Mouse (Mus musculus) 3T3-L1 (cell line): ENCODE data around the gene Lmntd1.

Experiments used
- DNase-seq: peaks from one replicate; pipeline ENCODE4 v3.0.0-alpha.2; 2015; ENCODE audit warnings: low read depth, low spot score

The Lmntd1 gene

DNA sequence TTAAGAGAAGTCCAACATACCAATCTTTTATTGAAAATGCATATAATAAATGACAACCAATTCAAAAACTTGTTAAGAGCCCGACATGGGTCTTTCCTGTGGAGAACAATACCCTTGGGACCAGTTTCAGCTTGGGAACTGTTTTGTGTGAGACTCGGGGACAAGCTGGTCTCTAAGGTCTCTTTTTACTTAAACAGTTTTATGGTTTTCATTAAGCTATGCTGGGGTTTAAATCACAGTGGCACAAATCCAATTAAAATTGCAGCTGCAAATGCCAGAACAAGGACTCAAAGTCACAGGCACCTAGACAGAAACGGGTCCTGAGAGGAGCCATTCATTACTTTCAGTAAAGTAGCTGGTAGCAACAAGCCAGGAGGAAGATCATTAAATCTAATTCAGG lies 8.9 kb downstream of the Lmntd1 start:
- DNase-seq: no peak

- no peak for DNase-seq
These were observed 9.5 kb downstream of the Lmntd1 start for GRCm38 (mm10) chr6:145604648-145605047.

DNA sequence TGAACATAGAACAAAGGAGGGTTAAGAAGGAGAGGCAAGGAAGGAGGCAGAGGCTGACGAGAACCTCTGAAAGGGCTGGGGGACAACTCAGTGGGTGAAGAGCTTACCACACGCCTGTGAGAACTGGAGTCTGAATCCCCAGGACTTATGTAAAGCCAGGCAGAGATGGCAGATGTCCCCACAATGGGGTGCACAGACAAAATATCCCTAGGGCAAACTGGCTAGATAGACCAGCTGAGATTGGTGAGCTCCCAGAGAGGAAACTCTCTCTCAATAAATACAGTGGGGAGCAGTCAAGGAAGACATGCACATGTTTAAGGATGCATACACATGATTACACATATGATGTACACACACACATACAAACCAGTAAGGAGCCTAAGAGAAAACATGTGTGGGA lies 10.0 kb downstream of the Lmntd1 start:
- DNase-seq: no peak

DNA sequence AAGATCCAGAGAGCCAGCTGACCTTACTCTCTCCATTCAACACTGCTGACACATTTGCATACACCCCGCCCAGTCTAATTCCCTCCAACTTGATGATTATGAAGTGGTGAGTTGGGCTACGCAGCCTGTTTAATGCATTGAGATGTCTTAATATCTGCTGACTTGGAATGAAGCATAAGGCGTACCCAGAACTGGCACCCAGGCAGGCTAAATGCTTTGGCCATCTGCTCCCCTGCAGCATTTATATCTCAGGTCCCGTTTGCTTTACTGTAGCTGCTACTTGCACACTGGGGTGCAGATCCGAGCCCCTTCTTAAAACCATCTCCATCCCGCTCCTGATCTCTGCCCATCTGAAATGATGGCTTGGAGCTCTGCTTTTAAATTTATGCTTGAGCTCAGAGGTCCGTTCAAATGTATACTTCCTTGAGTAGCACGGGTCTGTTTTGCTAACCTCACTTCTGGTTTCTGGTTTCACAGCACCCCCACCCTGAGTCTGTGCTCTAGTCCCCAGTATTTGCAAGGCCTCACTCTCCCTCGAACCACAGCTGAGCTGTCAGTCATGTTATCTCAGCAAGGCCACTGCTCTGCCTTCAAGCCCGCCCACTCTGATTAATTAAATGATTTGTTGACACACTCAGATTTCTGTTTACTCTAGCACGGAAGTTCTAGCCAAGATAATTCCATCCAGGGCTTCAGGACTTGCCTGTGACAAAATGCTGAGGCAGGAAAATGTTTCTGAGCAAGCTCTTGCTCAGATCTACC lies 15.1 kb downstream of the Lmntd1 start:
- DNase-seq: no peak

- DNase-seq: no peak
These were observed 18.2 kb downstream of the Lmntd1 start for GRCm38 (mm10) chr6:145595905-145596304.

DNA sequence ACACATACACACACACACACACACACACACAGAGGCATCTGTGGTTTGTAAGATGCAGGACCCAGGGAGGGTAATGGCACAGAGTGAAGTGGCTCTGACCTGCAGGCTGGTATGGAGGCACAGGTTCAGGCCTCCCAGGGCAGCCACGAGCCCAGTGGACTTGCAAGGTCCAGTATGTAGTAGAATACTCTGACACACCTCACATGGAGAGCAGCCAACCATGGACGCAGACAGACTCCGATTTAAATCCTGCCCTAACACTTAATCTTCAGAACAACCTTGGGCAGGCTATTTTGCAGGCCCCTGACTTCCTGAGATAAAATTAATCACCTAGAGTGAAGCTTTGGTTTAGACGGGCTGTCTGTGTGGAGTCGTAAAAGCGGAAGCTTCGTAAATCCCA lies 20.1 kb downstream of the Lmntd1 start:
- DNase-seq: no peak

DNA sequence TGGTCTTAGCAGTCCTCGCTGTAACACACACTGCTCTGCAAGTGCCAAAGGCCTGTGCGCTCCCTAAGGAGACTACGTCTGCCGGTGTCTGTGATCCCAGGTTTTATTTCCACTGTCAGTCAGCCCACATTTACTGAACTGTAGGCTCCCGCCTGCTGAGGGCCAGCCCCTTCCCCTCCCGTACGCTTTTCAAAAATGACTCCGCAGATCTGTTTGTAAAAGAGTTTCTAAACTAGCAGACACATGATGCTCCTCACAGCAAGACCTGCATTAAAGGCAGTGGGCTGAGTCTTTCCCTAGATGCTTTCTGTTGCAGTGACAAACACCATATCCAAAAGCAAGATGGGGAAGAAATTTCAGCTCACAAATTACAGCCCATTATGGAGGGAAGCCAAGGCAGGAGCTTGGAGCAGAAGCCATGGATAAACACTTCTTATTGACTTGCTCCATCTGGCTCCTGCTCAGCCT lies 21.6 kb downstream of the Lmntd1 start:
- DNase-seq: no peak

GRCm38 (mm10) chr6:145592036-145592435 lies 22.1 kb downstream of the Lmntd1 start:
- no peak for DNase-seq

GRCm38 (mm10) chr6:145591578-145591977 lies 22.5 kb downstream of the Lmntd1 start:
- no peak for DNase-seq

DNA sequence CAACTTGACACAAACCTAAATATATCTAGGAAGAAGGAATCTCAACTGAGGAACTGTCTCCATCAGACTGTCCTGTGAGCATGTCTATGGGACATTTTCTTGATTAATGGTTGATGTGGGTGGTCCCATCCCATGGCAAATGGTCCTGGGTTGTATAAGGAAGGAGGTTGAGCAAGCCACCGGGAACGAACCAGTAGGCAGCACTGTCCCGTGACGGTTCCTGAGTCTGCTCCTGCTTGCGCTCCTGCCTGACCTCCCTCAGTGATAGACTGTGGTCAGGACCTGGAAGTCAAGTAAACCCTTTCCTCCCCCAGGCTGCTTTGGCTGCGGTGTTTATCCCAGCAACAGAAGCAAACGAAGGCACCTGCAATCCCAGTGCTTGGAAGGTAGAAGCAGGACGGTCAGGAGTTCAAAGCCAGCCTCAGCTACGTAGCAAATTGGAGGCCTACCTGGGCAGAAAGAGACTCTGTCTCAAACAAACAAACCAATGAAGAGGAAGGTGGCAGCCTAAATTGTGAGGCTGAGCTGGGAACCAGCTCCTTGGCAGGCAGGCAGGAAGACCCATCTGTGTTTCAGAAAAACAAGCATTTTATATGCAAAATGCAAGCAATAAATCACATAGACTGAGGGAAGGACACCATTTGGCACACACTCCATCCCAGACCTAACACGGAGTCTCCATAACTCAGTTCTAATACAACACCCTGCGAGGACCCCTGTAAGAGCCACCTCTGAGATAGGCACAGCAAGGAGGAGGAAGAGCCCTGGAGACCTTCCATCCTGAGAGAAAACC lies 23.4 kb downstream of the Lmntd1 start:
- no peak for DNase-seq

DNA sequence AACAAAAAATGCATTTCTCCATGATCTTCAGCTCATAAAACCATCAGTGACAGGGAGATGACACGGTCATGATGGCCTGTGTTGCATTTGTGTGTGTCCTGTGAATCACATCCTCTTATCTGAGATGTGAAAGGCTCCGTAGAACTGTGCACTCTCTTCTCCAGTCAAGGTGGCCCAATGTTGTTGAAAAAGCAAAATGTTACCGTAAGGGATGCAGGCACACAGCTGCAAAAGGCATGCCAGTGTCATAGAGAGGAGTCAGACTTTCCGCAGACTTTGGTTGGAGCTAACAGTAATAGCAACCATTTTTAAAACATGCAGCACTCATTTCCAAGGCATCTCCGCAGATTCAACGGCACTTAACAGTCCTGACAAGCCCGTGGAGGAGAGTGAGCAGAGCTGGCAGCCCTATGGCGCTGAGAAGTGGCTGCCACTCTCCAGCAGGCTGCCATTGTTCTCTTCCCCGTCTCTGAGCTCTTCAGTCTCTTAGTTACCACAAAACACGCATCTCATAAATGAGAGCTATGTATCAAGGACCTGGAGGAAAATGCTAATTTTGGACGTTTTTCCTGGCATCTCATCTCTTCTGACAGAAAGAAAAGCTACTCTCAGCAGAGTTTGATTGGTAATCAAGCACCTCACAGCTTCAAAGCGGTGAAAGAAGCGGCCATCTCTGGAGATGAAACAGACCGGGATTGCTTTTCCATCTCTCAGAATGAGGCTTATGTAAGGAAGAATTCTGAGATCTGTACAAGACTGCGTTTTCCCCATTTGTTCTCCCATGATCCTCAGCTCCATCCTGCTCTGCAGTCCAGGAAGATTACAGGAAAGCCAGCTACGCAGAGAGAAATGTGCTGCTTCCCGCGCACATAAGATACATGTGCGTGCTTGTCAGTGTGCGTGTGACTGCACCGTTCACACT lies 28.8 kb downstream of the Lmntd1 start:
- no peak for DNase-seq

DNA sequence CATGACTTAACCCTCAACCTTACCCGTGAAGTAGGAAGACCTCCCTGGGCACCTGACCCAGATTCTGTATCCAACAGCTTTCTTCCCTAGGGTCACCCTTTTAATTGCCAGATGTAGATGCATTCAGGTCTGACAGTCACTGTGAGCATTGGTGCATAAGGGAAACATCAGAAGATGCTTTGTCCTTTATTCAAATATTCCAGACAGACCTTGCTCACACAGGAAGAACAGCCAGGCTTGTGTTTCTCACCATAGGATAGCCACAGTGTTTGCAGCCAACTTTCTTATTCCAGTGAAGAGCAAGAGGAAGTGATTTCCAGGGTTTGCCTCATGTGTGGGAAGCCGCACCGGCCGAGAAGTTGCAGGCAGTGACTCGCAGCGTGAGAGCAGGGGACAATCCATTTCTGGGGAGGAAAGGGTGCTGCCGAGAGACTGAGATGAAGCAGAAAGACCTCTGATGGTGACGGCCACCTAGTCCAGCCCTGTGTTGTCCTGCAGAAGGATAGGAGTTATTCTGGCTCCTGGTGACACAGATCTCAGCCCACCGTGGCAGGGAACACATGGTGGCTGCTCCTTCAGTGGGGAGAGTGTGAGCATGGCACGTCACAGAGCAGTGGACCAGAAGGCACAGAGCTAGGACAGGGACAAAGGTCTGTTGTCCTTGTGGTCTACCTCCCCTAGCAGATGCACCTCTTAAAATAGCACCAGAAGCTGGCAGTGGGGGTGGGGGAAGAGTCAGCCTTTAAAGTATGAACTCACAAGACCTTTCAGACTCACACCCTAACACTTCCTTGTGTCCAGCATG lies 32.6 kb downstream of the Lmntd1 start:
- DNase-seq: no peak

- DNase-seq: no peak
These were observed 34.4 kb downstream of the Lmntd1 start for GRCm38 (mm10) chr6:145579761-145580160.

- no peak for DNase-seq
These were observed 35.5 kb downstream of the Lmntd1 start for GRCm38 (mm10) chr6:145578457-145579185.

DNA sequence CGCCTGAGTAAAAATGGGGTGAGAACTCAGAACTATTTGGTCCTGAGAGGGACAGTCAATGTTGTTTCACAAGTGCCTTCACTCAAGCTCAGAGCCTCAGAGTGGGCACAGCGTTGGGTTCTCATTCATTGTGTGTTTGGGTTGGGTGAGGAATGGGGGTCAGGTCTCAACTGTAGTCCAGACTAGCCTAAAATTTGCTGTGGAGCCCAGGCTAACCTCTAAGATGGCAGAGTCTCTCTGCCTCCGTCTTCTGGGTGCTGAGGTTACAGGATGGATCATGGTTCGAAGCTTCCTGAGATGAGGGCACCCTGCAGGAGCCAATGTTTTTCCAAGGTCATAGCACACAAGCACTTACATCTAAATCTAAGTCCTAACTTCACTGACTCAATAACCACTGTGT lies 37.4 kb downstream of the Lmntd1 start:
- DNase-seq: no peak

DNA sequence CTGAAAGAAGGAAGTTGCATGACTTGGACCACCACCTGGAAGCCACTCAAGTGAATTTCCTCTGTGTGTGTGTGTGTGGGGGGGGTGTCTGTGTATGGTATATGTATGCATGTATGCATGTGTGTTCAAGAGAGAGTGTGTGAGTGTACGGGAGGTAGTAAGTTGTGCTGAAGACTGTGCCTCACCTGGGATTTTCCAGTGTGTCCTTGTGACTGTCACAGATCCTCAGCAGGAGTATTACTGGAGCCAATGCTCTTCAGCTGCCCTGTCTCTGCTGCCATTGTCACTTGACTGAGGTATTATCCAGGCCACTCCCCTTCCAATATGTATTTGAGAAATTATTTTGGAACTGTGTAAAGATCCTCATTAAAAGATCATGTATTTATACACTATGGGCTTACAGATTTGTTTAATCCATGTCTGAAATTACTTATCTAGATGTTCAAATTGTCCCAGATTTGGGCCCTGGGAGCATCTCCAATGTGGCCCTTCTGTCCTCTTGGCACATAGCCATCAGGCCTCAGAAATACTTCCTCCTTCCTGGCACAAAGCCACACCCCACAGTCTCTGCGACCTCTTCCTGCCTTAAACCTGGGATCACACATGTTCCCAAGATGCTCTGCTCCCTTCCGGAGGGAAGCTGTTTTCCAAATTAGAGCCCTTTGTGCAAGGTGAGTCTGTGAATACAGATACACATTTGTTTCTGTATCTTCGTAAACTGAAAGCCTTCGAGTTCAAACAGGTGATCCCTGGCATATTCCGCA lies 40.7 kb downstream of the Lmntd1 start:
- no peak for DNase-seq

DNA sequence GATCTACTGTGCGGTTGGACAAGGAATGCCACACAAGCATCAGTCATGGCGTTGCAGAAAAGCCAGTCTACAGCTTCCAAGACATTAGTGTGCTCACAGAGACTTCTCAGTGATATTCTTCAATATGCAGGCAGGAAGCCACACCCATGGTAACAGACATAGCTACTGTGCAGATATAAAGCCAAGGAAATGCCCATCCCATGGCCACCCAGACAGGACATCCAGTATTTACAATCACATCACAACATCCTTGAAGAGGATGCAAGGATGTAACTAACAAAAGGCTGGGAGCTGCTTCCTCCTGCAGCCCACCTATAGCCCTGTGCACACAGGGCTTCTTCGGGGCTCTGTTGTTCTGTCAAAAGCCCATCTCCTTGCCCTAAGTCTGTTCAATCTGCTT lies 45.4 kb downstream of the Lmntd1 start:
- DNase-seq: no peak

DNA sequence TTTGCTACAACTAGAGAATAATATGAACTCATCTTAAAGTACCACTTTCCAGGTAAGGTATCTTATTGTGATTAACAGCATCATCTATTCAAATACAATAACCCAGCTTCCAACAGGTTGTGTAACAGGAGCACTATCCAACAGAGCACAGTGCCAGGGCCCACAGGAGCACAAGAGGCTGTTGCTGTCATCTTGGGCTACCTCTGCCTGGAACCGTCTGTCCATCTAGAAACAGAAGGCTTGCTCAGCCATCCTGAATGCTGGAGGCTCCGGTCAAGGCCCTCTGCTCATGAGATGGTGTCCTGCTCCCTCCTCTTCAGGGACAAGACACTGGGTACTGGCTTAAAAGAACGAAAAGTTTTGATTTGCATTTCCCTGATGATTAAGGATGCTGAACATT lies 46.3 kb downstream of the Lmntd1 start:
- DNase-seq: no peak

DNA sequence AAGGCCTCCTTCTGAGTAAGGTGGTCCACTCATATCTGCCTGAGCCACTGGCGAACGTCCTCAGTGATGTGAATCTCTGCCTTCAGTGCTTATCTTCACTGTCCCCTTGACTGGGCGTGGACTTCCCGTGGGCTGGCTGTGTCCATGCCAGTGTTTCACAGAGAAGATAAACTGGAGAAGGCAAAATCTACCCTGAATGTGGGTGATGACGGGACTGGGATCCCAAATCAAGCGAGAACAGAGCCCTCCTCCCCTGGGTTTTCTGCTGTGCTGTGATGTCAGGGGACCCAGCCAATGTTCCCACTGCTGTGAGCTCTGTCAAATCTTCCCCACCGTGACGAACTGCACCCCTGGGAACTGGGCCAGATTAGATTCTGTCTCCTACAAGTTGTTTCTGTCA lies 46.8 kb downstream of the Lmntd1 start:
- DNase-seq: no peak

DNA sequence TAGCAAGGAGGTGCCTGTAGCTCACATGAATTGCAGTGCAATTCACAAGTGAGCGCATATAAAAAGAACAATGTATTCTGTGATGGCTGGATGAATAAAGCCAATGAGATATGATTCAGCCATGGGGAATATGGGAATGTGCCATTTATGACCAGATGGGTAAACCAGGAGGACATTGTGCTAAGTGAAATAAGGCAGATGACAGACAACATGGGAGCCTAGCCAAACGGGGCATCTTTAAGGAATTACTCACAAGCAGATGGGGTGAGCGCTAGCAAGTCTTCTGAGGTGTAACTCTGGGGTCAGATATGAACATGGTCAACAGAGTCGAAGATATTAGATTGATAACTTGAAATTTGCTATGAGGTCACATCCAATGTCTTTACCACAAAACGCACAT lies 48.5 kb downstream of the Lmntd1 start:
- peak; percentile 70 for DNase-seq
